In the genomic region with DNA sequence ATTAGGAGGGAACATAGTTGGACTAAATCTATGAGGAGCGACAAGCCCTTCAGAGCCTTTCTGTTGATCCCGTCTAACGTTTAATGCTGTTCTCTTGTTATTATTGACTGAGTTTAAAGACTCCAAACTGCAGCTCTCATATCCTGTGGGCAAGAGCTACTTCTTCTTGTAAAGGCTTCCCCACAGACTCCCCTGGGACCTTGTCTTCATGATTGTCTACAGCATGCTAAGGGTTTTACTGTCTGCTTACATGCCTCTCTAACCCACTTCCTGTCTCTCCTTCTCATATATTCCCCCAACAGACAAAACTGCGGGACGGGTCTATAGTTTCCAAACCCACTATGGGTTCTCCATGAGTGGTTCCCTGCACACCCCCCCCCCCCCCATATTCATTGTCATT, we compare ENCODE assay signal across 1 mouse cellular context.
TF ChIP-seq lines count a peak whose summit lies in the region.

No protein-coding gene starts in this region.

TF ChIP-seq in CH12.LX, 34 proteins besides CTCF, POLR2A, EP300 and RAD21 (continued from another document):
- no peak for TF ChIP-seq JUN (IDR thresholded peaks at IDR 0.05; ENCODE audit: insufficient read depth, low read depth, low read length)
- TF ChIP-seq ETS1 (conservative IDR thresholded peaks at IDR 0.05; ENCODE audit: low read depth, low read length), result peak; percentile 69
- TF ChIP-seq BHLHE40 (IDR thresholded peaks at IDR 0.05; ENCODE audit: low read depth, low read length), result peak; percentile 55
- TF ChIP-seq MAZ (IDR thresholded peaks at IDR 0.05; ENCODE audit: low read depth, low read length), result no peak
- no peak for TF ChIP-seq E2F4 (IDR thresholded peaks at IDR 0.05; ENCODE audit: insufficient replicate concordance, low read depth, low read length)
- no peak for TF ChIP-seq POLR2AphosphoS2 (IDR thresholded peaks at IDR 0.05; ENCODE audit: low read depth, low read length)
- no peak for TF ChIP-seq PAX5 (IDR thresholded peaks at IDR 0.05; ENCODE audit: low read length)
- no peak for TF ChIP-seq TBP (conservative IDR thresholded peaks at IDR 0.05; ENCODE audit: low read depth, low read length)
- no peak for TF ChIP-seq CHD1 (IDR thresholded peaks at IDR 0.05; ENCODE audit: low read depth, low read length)
- TF ChIP-seq NRF1 (IDR thresholded peaks at IDR 0.05; ENCODE audit: low read depth, low read length), result no peak
- TF ChIP-seq ZKSCAN1 (IDR thresholded peaks at IDR 0.05; ENCODE audit: borderline replicate concordance, low read depth, low read length), result no peak
- TF ChIP-seq GABPA (IDR thresholded peaks at IDR 0.05; ENCODE audit: insufficient replicate concordance, low read depth, low read length), result no peak
- no peak; the same call in 1 of the 2 replicates for TF ChIP-seq JUND (conservative IDR thresholded peaks at IDR 0.05; ENCODE audit: low read depth, low read length)
- no peak for TF ChIP-seq NELFE (IDR thresholded peaks at IDR 0.05; ENCODE audit: low read depth, low read length)
- TF ChIP-seq MYC (IDR thresholded peaks at IDR 0.05; ENCODE audit: low read depth, low read length), result peak; percentile 17; the same call in 1 of the 2 replicates
- peak; percentile 43; the same call in 1 of the 2 replicates for TF ChIP-seq IRF4 (IDR thresholded peaks at IDR 0.05; ENCODE audit: low read depth, low read length)
- no peak for TF ChIP-seq KAT2A (IDR thresholded peaks at IDR 0.05; ENCODE audit: insufficient replicate concordance, low read length)
- no peak for TF ChIP-seq ZNF384 (IDR thresholded peaks at IDR 0.05; ENCODE audit: low read depth, low read length)
- no peak for TF ChIP-seq RCOR1 (conservative IDR thresholded peaks at IDR 0.05; ENCODE audit: low read depth, low read length)
- TF ChIP-seq ZC3H11A (IDR thresholded peaks at IDR 0.05; ENCODE audit: low read depth, low read length), result no peak
- peak; percentile 54 for TF ChIP-seq ELF1 (IDR thresholded peaks at IDR 0.05; ENCODE audit: low read depth, low read length)
- TF ChIP-seq MAX (IDR thresholded peaks at IDR 0.05; ENCODE audit: low read length), result no peak
- TF ChIP-seq SMC3 (IDR thresholded peaks at IDR 0.05; ENCODE audit: low read depth, low read length), result no peak; the same call in 1 of the 2 replicates
- TF ChIP-seq MAFK (IDR thresholded peaks at IDR 0.05; ENCODE audit: insufficient replicate concordance, low read length), result 0 out of 2 replicates have a peak, but pooled peaks have one; percentile 49
